Mouse (Mus musculus) urinary bladder, postnatal 4 days (tissue): ENCODE data around the gene Dab2ip.
A peak's percentile ranks its signal among the peaks of the same experiment; 100 is the strongest.

Experiments used
- DNase-seq, 2 experiments: peaks; one replicate each; pipeline ENCODE4 v3.0.0; 2021 to 2022; ENCODE audit warnings: low spot score in 2 of 2

Gene Dab2ip

GRCm38 (mm10) chr2:35654795-35655194 is 96.7 kb downstream of the Dab2ip start:
- DNase-seq, result no peak

GRCm38 (mm10) chr2:35655996-35656395 is 97.9 kb downstream of the Dab2ip start:
- no peak for DNase-seq

- DNase-seq, result no peak
Measured at GRCm38 (mm10) chr2:35658311-35658710, 100.2 kb downstream of the Dab2ip start.

GRCm38 (mm10) chr2:35659578-35660194 is 101.6 kb downstream of the Dab2ip start:
- DNase-seq, result no peak

GRCm38 (mm10) chr2:35660953-35661374 is 102.9 kb downstream of the Dab2ip start:
- DNase-seq, result peak; percentile 78 to 91

- peak in 1 of 2 experiments; percentile 48 for DNase-seq
Measured at GRCm38 (mm10) chr2:35661454-35662000, 103.5 kb downstream of the Dab2ip start.

- DNase-seq, result peak in 1 of 2 experiments; percentile 49
Measured at GRCm38 (mm10) chr2:35662001-35662491, 104.0 kb downstream of the Dab2ip start.

GRCm38 (mm10) chr2:35662738-35663550 is 104.9 kb downstream of the Dab2ip start:
- no peak for DNase-seq

GRCm38 (mm10) chr2:35667746-35668145 is 109.7 kb downstream of the Dab2ip start:
- no peak for DNase-seq

- DNase-seq, result no peak
Measured at GRCm38 (mm10) chr2:35669217-35669616, 111.2 kb downstream of the Dab2ip start.

GRCm38 (mm10) chr2:35669748-35670147 is 111.7 kb downstream of the Dab2ip start:
- DNase-seq, result no peak

- DNase-seq, result no peak
Measured at GRCm38 (mm10) chr2:35670300-35670699, 112.2 kb downstream of the Dab2ip start.

GRCm38 (mm10) chr2:35671980-35672910 is 114.2 kb downstream of the Dab2ip start:
- peak in 1 of 2 experiments; percentile 52 for DNase-seq

GRCm38 (mm10) chr2:35673181-35673580 is 115.1 kb downstream of the Dab2ip start:
- DNase-seq, result no peak

- DNase-seq, result no peak
Measured at GRCm38 (mm10) chr2:35673986-35674385, 115.9 kb downstream of the Dab2ip start.

- no peak for DNase-seq
Measured at GRCm38 (mm10) chr2:35674431-35674830, 116.4 kb downstream of the Dab2ip start.

- DNase-seq, result peak in 1 of 2 experiments; percentile 51
Measured at GRCm38 (mm10) chr2:35676075-35676665, 118.1 kb downstream of the Dab2ip start.

- no peak for DNase-seq
Measured at GRCm38 (mm10) chr2:35677855-35678254, 119.8 kb downstream of the Dab2ip start.

- DNase-seq, result no peak
Measured at GRCm38 (mm10) chr2:35678440-35678839, 120.4 kb downstream of the Dab2ip start.

- no peak for DNase-seq
Measured at GRCm38 (mm10) chr2:35679812-35680672, 122.0 kb downstream of the Dab2ip start.
